Mouse (Mus musculus) spleen, adult 2 months (tissue): ENCODE results near the gene Itpr1.

ENCODE experiments used
- CTCF ChIP-seq: fragments of 200-500 bp; IDR thresholded peaks from 2 replicates; pipeline ENCODE4 v1.5.1; 2011; ENCODE audit warnings: mild to moderate bottlenecking, inconsistent platforms; ENCODE audit not compliant: insufficient read depth, insufficient read length, insufficient replicate concordance; ENCODE audit errors: extremely low read depth
- POLR2A ChIP-seq: fragments of 200-500 bp; IDR thresholded peaks from 2 replicates; pipeline ENCODE4 v1.6.1; 2011; ENCODE audit warnings: low read depth, low read length, inconsistent platforms

DNA sequence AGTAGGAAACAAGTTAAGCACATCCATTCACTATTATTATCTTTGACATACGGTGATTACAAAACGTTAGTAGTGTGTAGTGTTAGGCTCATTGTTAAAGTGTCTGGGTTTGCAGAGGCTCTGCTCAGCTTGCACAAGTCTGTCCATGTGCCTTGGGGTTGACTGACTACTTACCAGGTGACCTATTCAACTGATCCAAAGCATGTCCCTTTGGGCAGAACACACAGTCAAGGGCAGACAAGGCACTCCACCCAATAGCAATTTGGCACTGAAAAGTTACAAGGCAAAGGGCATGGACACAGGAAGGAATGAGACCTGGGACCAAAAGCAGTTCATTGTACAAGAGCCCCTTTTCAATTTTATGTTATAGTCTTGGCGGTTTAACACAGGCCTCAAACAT, 78.7 kb downstream of the Itpr1 start:
- TF ChIP-seq CTCF (no peak), POLR2A (no peak)
